Mouse (Mus musculus) limb, embryonic 12.5 days (tissue): Measurements from ENCODE around the gene Acot4. TPM values are rescaled to one million over a fixed set of nuclear protein-coding genes. Genes with fewer than 3 reads are reported as not detected.
"Not testable (repeated sequence)": the region's sequence is repeated elsewhere in the genome, so short reads cannot be mapped to it uniquely, and the experiment has no call there.

ENCODE experiments used
- ATAC-seq: fragments of 200-750 bp; cut with Nextera tagmentation; 2 replicates; pipeline ENCODE4 v1.8.0; 2017; ENCODE audit warnings: low read depth, moderate TSS enrichment; ENCODE audit not compliant: insufficient number of reproducible peaks, insufficient read depth, low FRiP score, low TSS enrichment
- H3K27ac ChIP-seq: fragments of 300-500 bp; sonication (generic); 2 replicates; pipeline ENCODE4 v1.5.1; 2016; ENCODE audit warnings: mild to moderate bottlenecking, moderate library complexity
- H3K27me3 ChIP-seq: fragments of 300-500 bp; sonication (generic); 2 replicates; pipeline ENCODE4 v1.6.1; 2016; ENCODE audit warnings: mild to moderate bottlenecking, moderate library complexity
- H3K36me3 ChIP-seq: fragments of 300-500 bp; sonication (generic); 2 replicates; pipeline ENCODE4 v1.6.1; 2016; ENCODE audit warnings: mild to moderate bottlenecking, moderate library complexity
- H3K4me1 ChIP-seq: fragments of 300-500 bp; sonication (generic); replicated peaks from 2 replicates; pipeline ENCODE4 v1.6.1; 2016
- H3K4me2 ChIP-seq: fragments of 300-500 bp; sonication (generic); 2 replicates; pipeline ENCODE4 v1.6.1; 2016; ENCODE audit warnings: mild to moderate bottlenecking, moderate library complexity
- H3K4me3 ChIP-seq: fragments of 300-500 bp; sonication (generic); replicated peaks from 2 replicates; pipeline ENCODE4 v1.5.1; 2016; ENCODE audit warnings: mild to moderate bottlenecking
- H3K9ac ChIP-seq: fragments of 300-500 bp; sonication (generic); replicated peaks from 2 replicates; pipeline ENCODE4 v1.6.1; 2016; ENCODE audit warnings: mild to moderate bottlenecking, moderate library complexity
- H3K9me3 ChIP-seq: fragments of 300-500 bp; sonication (generic); 2 replicates; pipeline ENCODE4 v1.6.1; 2016; ENCODE audit warnings: mild to moderate bottlenecking, moderate library complexity
- WGBS: fragments of 180-500 bp; shearing (Covaris S2); methylation state at CpG from one replicate; pipeline ENCODE4 v1.1.7; 2016; 5-methylcytosine and 5-hydroxymethylcytosine counted together
- polyA plus RNA-seq: library from polyadenylated mRNA; unstranded; fragments of >200 nt; fragmentation: Nextera tagmentation; extraction: Ambion mirVana; gene quantifications from 2 replicates; pipeline ENCODE4 v1.2.1, GENCODE M21; 2016

Acot4 gene
- polyA plus RNA-seq, 1 experiment from 2014 or later: 0.39 TPM

DNA sequence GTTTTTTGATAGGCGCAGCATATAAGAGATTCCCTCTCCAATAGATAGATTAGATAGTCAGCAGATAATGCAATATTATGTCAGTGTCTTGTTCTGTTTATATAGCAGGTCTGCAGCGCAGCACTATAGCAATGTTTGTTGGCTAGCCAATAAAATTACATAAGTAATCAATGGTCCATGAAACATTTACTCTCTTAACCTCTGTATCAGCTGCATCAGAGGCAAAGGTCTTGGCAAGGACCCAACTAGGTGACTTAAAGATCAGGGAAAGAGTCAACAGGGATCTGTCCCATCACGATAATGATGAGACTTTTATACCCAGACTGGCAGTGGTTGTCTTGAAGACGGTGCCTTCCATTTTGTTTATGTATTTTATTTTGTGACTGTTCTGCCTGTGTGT lies 5.3 kb upstream of the Acot4 start:
- Histone ChIP-seq H3K27me3 (peaks cover 6% of the 10 kb centered on the region; the same call in 1 of the 2 replicates), H3K9ac (no peak overlapping the region), H3K27ac (no peak overlapping the region), H3K9me3 (no peaks in the 10 kb centered on the region), H3K4me2 (no peak overlapping the region), H3K36me3 (no peaks in the 10 kb centered on the region), H3K4me3 (no peak overlapping the region), H3K4me1 (no peaks in the 10 kb centered on the region)
- no peak for ATAC-seq
- WGBS: 89% methylated on average over 4 of the region's 4 CpGs

DNA sequence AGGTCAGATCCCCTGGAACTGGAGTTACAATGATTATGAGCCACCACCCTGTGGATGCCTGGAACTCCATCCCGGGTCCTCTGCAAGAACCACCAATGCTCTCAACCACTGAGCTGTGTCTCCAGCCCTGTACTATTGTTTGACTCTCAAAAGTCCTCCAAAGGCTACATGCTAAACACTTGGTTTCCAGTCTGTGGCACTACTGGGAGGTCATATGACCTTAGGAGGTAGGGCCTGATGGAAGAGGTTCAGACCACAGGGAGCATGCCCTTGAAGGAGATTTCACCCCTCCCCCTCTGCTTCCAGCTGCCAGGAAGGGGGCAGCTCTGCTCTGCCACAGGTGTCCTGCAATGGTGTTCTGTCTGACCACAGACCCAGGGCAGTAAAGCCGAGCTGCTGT lies 4.9 kb upstream of the Acot4 start:
- H3K4me1 ChIP-seq, H3K27ac ChIP-seq, H3K4me2 ChIP-seq, ATAC-seq, H3K27me3 ChIP-seq, H3K9me3 ChIP-seq, H3K9ac ChIP-seq, H3K36me3 ChIP-seq, H3K4me3 ChIP-seq: not testable (repeated sequence)
- WGBS: 76% methylated on average over 2 of the region's 2 CpGs

GRCm38 (mm10) chr12:84034108-84034507 lies 4.1 kb upstream of the Acot4 start:
- Histone ChIP-seq H3K9me3 (no peaks in the 10 kb centered on the region), H3K4me3 (no peak overlapping the region), H3K4me2 (no peak overlapping the region), H3K36me3 (no peaks in the 10 kb centered on the region), H3K27ac (no peak overlapping the region), H3K4me1 (no peaks in the 10 kb centered on the region), H3K9ac (no peak overlapping the region), H3K27me3 (peaks cover 9% of the 10 kb centered on the region; the same call in 1 of the 2 replicates)
- ATAC-seq: no peak
- 55% methylated on average over 4 of the region's 4 CpGs for WGBS

GRCm38 (mm10) chr12:84038691-84039111 lies 522 bp downstream of the Acot4 start, which contains the start of gene Gm49366:
Gene Gm49366 (plus strand): TSS chr12:84038935.
- not testable (repeated sequence) for ATAC-seq, H3K36me3 ChIP-seq, H3K27ac ChIP-seq, H3K4me1 ChIP-seq, H3K27me3 ChIP-seq
- Histone ChIP-seq H3K4me2 (peak within 1 kb of the TSS; percentile 69), H3K9me3 (peaks cover 16% of the 10 kb centered on the region; the same call in 1 of the 2 replicates), H3K9ac (peak within 1 kb of the TSS; percentile 54), H3K4me3 (peak within 1 kb of the TSS; percentile 46)
- WGBS: 4% methylated on average over 39 of the region's 39 CpGs

DNA sequence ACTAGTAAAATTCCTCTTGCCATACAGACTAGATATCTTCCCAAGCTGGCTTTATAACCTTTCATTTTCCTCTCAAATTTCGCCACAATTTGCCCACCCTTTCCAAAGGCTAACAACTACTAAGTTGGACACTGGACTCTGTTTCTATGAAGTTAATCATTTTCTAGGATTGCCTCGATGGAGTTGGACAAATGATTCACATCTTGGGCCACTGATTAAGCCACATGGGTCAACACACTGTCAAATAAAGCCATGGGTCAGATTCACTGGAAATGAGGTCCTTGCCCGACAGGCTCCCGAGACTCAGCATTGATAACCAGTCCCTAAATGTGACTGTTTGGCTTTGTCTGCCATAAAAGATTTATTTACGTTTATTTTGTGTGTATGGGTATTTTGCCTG lies 4.1 kb downstream of the Acot4 start:
- no peaks in the 10 kb centered on the region for H3K36me3 ChIP-seq
- peaks cover 16% of the 10 kb centered on the region; the same call in 1 of the 2 replicates for H3K9me3 ChIP-seq
- no peaks in the 10 kb centered on the region for H3K4me1 ChIP-seq
- peaks cover 9% of the 10 kb centered on the region; the same call in 1 of the 2 replicates for H3K27me3 ChIP-seq
- no peak overlapping the region for H3K4me2 ChIP-seq
- no peak overlapping the region for H3K9ac ChIP-seq
- no peak overlapping the region for H3K27ac ChIP-seq
- no peak for ATAC-seq
- no peak overlapping the region for H3K4me3 ChIP-seq
- WGBS: 89% methylated on average over 5 of the region's 5 CpGs

DNA sequence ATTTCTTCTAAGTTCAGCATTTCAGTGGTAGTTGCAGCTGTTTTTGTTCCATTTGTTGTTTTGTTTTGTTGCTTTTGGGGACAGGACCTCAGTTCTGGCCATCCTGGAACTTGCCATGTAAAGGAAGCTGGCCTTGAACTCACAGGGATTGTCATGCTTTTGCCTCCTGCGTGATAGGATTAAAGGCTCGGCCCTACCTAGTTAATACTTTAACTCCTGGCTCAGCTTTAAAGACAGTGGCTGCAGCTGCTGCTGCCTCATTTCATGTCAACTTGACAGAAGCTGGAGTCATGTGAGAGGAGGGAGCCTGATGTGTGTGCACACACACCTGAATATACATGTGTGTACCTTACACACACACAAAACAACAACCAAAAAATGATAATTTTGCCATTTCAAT lies 5.9 kb downstream of the Acot4 start:
- Histone ChIP-seq H3K27ac (no peak overlapping the region), H3K9ac (no peak overlapping the region), H3K27me3 (no peaks in the 10 kb centered on the region), H3K4me3 (no peak overlapping the region), H3K36me3 (no peaks in the 10 kb centered on the region), H3K9me3 (peaks cover 27% of the 10 kb centered on the region; the same call in 1 of the 2 replicates), H3K4me1 (no peaks in the 10 kb centered on the region), H3K4me2 (no peak overlapping the region)
- 63% methylated on average over 2 of the region's 2 CpGs for WGBS
- ATAC-seq: no peak

DNA sequence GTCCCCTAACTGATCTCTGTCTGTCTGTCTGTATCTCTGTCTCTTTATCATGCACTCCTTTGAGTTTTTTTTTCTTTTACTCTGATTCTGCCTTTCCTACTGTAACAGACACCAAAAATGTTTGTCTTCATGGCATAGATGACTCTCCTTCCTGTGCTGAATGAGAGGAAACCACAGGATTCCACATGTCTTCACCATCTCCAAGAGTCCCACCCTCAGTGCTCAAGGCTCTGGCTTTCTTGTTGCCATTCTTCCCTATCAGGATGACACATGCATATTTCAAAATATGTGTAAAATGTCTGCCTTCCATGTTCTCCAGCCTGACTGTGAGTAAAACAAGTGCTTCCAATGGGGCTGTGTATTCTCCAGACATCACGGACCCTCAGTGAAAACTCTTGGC lies 8.7 kb downstream of the Acot4 start:
- H3K4me2 ChIP-seq: no peak overlapping the region
- no peak overlapping the region for H3K4me3 ChIP-seq
- peaks cover under 1% of the 10 kb centered on the region; the same call in 1 of the 2 replicates for H3K27me3 ChIP-seq
- H3K36me3 ChIP-seq: no peaks in the 10 kb centered on the region
- ATAC-seq: no peak
- peaks cover 15% of the 10 kb centered on the region; the same call in 1 of the 2 replicates for H3K9me3 ChIP-seq
- H3K4me1 ChIP-seq: no peaks in the 10 kb centered on the region
- WGBS: 89% methylated on average over 1 of the region's 1 CpGs
- no peak overlapping the region for H3K9ac ChIP-seq
- H3K27ac ChIP-seq: no peak overlapping the region

DNA sequence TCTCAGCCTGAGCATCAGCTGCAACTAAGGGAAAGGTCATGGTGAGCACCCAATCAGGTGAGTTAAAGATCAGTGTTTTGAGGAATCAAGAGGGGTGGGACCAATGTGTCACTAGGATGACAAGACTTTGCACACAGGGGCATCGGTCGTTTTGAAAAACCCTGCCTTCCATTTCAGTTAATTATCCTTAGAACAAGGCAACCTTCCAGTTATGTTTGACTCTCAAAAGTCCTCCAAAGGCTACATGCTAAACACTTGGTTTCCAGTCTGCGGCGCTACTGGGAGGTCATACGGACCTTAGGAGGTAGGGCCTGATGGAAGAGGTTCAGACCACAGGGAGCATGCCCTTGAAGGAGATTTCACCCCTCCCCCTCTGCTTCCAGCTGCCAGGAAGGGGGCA lies 12.6 kb downstream of the Acot4 start:
- not testable (repeated sequence) for H3K36me3 ChIP-seq, ATAC-seq, H3K27ac ChIP-seq, H3K9ac ChIP-seq, H3K4me1 ChIP-seq, H3K4me2 ChIP-seq, H3K4me3 ChIP-seq
- H3K27me3 ChIP-seq: peaks cover 28% of the 10 kb centered on the region
- peaks cover 11% of the 10 kb centered on the region; the same call in 1 of the 2 replicates for H3K9me3 ChIP-seq
- WGBS: 80% methylated on average over 5 of the region's 5 CpGs

DNA sequence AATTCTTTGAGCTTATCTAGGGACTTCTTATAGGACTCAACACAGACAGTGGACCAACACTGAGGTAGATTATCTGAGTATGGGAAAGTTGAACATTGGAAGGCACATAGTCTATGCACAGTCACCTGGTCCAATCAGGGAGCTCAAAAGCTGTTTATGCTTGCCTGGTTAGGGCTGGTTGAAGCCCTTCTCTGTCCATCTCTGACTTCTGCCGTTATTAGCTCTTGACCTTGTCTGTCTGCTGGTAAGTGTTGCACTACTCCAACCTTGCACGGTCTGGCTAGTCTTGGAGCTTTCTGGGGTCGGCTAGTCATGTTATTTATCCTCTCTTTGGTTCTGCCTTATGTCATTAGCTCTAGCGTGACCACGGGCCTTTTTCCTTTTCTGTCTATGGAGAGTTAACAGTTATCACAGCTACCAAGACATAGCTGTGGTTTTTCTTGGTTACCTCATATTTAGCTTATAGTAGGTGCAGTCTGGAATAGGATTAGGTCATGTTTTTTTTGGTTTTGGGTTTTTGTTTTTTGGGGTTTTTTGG lies 13.8 kb downstream of the Acot4 start, which contains the start of gene Acot3:
TSS of gene Acot3 (plus strand) at position 208 of the 538 bp plus-strand sequence.
- Histone ChIP-seq H3K9ac (no peak within 1 kb of the TSS), H3K27me3 (peaks cover 28% of the 10 kb centered on the region), H3K4me1 (0 out of 2 replicates have a peak, but pooled peaks cover 4% of the 10 kb centered on the region), H3K36me3 (no peaks in the 10 kb centered on the region), H3K4me3 (no peak within 1 kb of the TSS), H3K4me2 (peak within 1 kb of the TSS; percentile 88; the same call in 1 of the 2 replicates), H3K9me3 (peaks cover 11% of the 10 kb centered on the region; the same call in 1 of the 2 replicates), H3K27ac (no peak within 1 kb of the TSS)
- 84% methylated on average over 5 of the region's 5 CpGs for WGBS
- no peak for ATAC-seq

DNA sequence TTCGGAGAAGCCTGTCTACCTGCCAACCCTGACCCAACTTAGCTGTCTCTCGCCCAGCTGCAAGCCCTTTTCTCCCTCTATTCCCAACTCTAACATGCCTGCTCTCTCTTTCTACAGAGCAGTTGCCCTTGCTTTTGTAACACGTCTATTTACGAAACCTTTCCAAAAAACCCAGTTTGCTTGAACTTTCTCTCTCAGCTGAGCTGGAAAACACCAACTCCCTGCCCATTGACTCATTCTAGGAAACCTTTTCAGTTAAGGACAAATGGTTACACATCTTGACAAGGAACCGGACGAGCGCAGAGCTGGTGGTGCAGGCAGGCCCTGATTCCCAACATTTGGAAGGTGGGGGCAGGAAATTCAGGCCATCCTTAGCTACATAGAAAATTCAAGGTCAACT lies 14.4 kb downstream of the Acot4 start:
- WGBS: 90% methylated on average over 7 of the region's 7 CpGs
- Histone ChIP-seq H3K36me3 (no peaks in the 10 kb centered on the region), H3K9ac (no peak overlapping the region), H3K27me3 (peaks cover 28% of the 10 kb centered on the region), H3K4me2 (no peak overlapping the region), H3K27ac (no peak overlapping the region), H3K4me3 (no peak overlapping the region), H3K9me3 (peaks cover 7% of the 10 kb centered on the region; the same call in 1 of the 2 replicates), H3K4me1 (0 out of 2 replicates have a peak, but pooled peaks cover 4% of the 10 kb centered on the region)
- no peak for ATAC-seq

DNA sequence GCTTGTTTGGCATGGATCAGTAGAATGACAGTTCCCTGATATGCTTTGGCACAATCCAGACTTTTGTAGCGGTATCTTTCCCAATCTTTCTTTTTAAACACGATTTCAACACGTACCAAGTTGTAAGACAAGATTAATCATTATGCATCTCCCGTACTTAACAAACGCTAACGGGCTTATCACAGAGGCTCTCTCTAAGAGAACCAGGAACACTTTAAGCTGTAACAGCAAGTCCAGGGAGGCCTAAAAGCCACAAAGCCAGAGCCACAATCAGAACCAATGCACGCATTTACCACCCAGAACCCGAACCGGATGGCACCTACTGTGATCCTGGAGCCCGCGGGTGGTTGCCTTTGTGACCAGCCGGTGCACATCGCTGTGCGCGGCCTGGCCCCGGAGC lies 15.0 kb downstream of the Acot4 start:
- Histone ChIP-seq H3K4me1 (0 out of 2 replicates have a peak, but pooled peaks cover 4% of the 10 kb centered on the region), H3K36me3 (no peaks in the 10 kb centered on the region), H3K9me3 (peaks cover 4% of the 10 kb centered on the region; the same call in 1 of the 2 replicates), H3K9ac (peak overlapping the region; percentile 53; the same call in 1 of the 2 replicates), H3K27ac (no peak overlapping the region), H3K27me3 (peaks cover 28% of the 10 kb centered on the region), H3K4me2 (peak overlapping the region; percentile 88), H3K4me3 (peak overlapping the region; percentile 51)
- 14% methylated on average over 16 of the region's 16 CpGs for WGBS
- ATAC-seq: no peak
